Mouse (Mus musculus) hindlimb bud, embryonic 11.5 days (tissue): ENCODE results near the gene Cfap61.

Source experiments
- DNase-seq: peaks from one replicate; pipeline ENCODE4 v3.0.0-alpha.2; 2012; ENCODE audit warnings: low read depth, low spot score; ENCODE audit errors: extremely low spot score

Cfap61 gene

GRCm38 (mm10) chr2:146009596-146010349 is 75.2 kb downstream of the Cfap61 start:
- DNase-seq, result no peak

- no peak for DNase-seq
These were observed 76.2 kb downstream of the Cfap61 start for GRCm38 (mm10) chr2:146010816-146011215.

- DNase-seq, result no peak
These were observed 81.0 kb downstream of the Cfap61 start for GRCm38 (mm10) chr2:146015341-146016186.

- no peak for DNase-seq
These were observed 88.3 kb downstream of the Cfap61 start for GRCm38 (mm10) chr2:146022846-146023245.

- DNase-seq, result no peak
These were observed 109.1 kb downstream of the Cfap61 start for GRCm38 (mm10) chr2:146043640-146044039.

GRCm38 (mm10) chr2:146044926-146045890 is 110.6 kb downstream of the Cfap61 start:
- DNase-seq, result no peak

GRCm38 (mm10) chr2:146047691-146048090 is 113.1 kb downstream of the Cfap61 start:
- DNase-seq, result no peak

- DNase-seq, result no peak
These were observed 113.7 kb downstream of the Cfap61 start for GRCm38 (mm10) chr2:146048221-146048829.

GRCm38 (mm10) chr2:146049339-146049738 is 114.8 kb downstream of the Cfap61 start:
- DNase-seq, result no peak

- DNase-seq, result no peak
These were observed 115.5 kb downstream of the Cfap61 start for GRCm38 (mm10) chr2:146050069-146050468.

GRCm38 (mm10) chr2:146051334-146051733 is 116.8 kb downstream of the Cfap61 start:
- DNase-seq, result no peak

- no peak for DNase-seq
These were observed 122.5 kb downstream of the Cfap61 start for GRCm38 (mm10) chr2:146057123-146057522.

- no peak for DNase-seq
These were observed 124.2 kb downstream of the Cfap61 start for GRCm38 (mm10) chr2:146058791-146059190.

- no peak for DNase-seq
These were observed 127.1 kb downstream of the Cfap61 start for GRCm38 (mm10) chr2:146061421-146062300.

- no peak for DNase-seq
These were observed 127.9 kb downstream of the Cfap61 start for GRCm38 (mm10) chr2:146062330-146063092.

GRCm38 (mm10) chr2:146063093-146064074 is 128.8 kb downstream of the Cfap61 start:
- DNase-seq, result no peak

GRCm38 (mm10) chr2:146067364-146067763 is 132.8 kb downstream of the Cfap61 start:
- DNase-seq, result no peak

GRCm38 (mm10) chr2:146073300-146073699 is 138.7 kb downstream of the Cfap61 start:
- no peak for DNase-seq
